Mouse (Mus musculus) thymus, postnatal 4 days (tissue): ENCODE measurements around the gene Rcor3.

Experiments used
- DNase-seq: peaks from one replicate; pipeline ENCODE4 v3.0.0; 2021

Rcor3 gene

GRCm38 (mm10) chr1:192092879-192093660 lies 44.8 kb downstream of the Rcor3 start:
- DNase-seq: peak; percentile 89

- peak; percentile 100 for DNase-seq
These were observed 45.8 kb downstream of the Rcor3 start, which contains the start of gene Traf5 for GRCm38 (mm10) chr1:192091806-192092772. Traf5 (minus strand) TSS chr1:192092559.

- DNase-seq: peak; percentile 33
These were observed 46.9 kb downstream of the Rcor3 start for GRCm38 (mm10) chr1:192090689-192091567.

GRCm38 (mm10) chr1:192090281-192090680 lies 47.6 kb downstream of the Rcor3 start:
- DNase-seq: no peak

- no peak for DNase-seq
These were observed 48.4 kb downstream of the Rcor3 start for GRCm38 (mm10) chr1:192089208-192090166.

GRCm38 (mm10) chr1:192088011-192088410 lies 49.9 kb downstream of the Rcor3 start:
- no peak for DNase-seq

GRCm38 (mm10) chr1:192087098-192087497 lies 50.8 kb downstream of the Rcor3 start:
- DNase-seq: no peak

GRCm38 (mm10) chr1:192086279-192087037 lies 51.4 kb downstream of the Rcor3 start:
- DNase-seq: peak; percentile 63

GRCm38 (mm10) chr1:192085218-192085617 lies 52.6 kb downstream of the Rcor3 start:
- DNase-seq: no peak

- DNase-seq: no peak
These were observed 55.2 kb downstream of the Rcor3 start for GRCm38 (mm10) chr1:192082646-192083045.

- DNase-seq: no peak
These were observed 56.7 kb downstream of the Rcor3 start for GRCm38 (mm10) chr1:192081129-192081528.

GRCm38 (mm10) chr1:192079121-192079520 lies 58.7 kb downstream of the Rcor3 start:
- DNase-seq: no peak

- peak; percentile 56 for DNase-seq
These were observed 59.5 kb downstream of the Rcor3 start for GRCm38 (mm10) chr1:192078406-192078805.

GRCm38 (mm10) chr1:192076796-192077535 lies 60.9 kb downstream of the Rcor3 start:
- DNase-seq: no peak

- no peak for DNase-seq
These were observed 61.8 kb downstream of the Rcor3 start for GRCm38 (mm10) chr1:192076101-192076500.

GRCm38 (mm10) chr1:192074824-192075223 lies 63.0 kb downstream of the Rcor3 start:
- no peak for DNase-seq

- no peak for DNase-seq
These were observed 65.4 kb downstream of the Rcor3 start for GRCm38 (mm10) chr1:192072426-192072825.

GRCm38 (mm10) chr1:192070618-192071051 lies 67.2 kb downstream of the Rcor3 start:
- no peak for DNase-seq

GRCm38 (mm10) chr1:192069971-192070591 lies 67.8 kb downstream of the Rcor3 start:
- DNase-seq: no peak
